Mouse (Mus musculus): ENCODE results near the gene Acads. TPM values are rescaled to one million over a fixed set of nuclear protein-coding genes. Genes with fewer than 3 reads are reported as not detected.
"Not testable (repeated sequence)": the region's sequence is repeated elsewhere in the genome, so short reads cannot be mapped to it uniquely, and the experiment has no call there.

Gene Acads
- total RNA-seq (2021): 1 to 10 TPM; 6.8 to 9.9 TPM
- long read RNA-seq, transcript Acads-201 (10 exons, 1,870 nt): major isoform, 5 of 5 reads
- long read RNA-seq, partial matches to known transcripts: 0 of 5 reads
- long read RNA-seq, other reads (novel, unspliced or antisense): 0 of 5 reads

- DNase-seq (ENCODE audit: low spot score in 2 of 2): peak; percentile 48 to 72
These were observed at the start of gene Acads for GRCm38 (mm10) chr5:115118961-115119570. Gene Acads, minus strand, starts transcription at chr5:115119346.

GRCm38 (mm10) chr5:115167396-115167795 is 48.2 kb upstream of the Acads start:
- DNase-seq (ENCODE audit: low spot score in 2 of 2): no peak

GRCm38 (mm10) chr5:115166815-115167194 is 47.7 kb upstream of the Acads start:
- no peak for DNase-seq (ENCODE audit: low spot score in 2 of 2)

GRCm38 (mm10) chr5:115165895-115166814 is 47.0 kb upstream of the Acads start:
- DNase-seq (ENCODE audit: low spot score in 2 of 2): no peak

- no peak for DNase-seq (ENCODE audit: low spot score in 2 of 2)
These were observed 46.2 kb upstream of the Acads start for GRCm38 (mm10) chr5:115165351-115165750.

GRCm38 (mm10) chr5:115164446-115164845 is 45.3 kb upstream of the Acads start:
- not testable (repeated sequence) for DNase-seq (ENCODE audit: low spot score in 2 of 2)

- peak; percentile 69 to 76 for DNase-seq (ENCODE audit: low spot score in 2 of 2)
These were observed 44.4 kb upstream of the Acads start for GRCm38 (mm10) chr5:115163563-115163962.

GRCm38 (mm10) chr5:115161940-115162279 is 42.8 kb upstream of the Acads start:
- not testable (repeated sequence) for DNase-seq (ENCODE audit: low spot score in 2 of 2)

GRCm38 (mm10) chr5:115161064-115161939 is 42.2 kb upstream of the Acads start:
- DNase-seq (ENCODE audit: low spot score in 2 of 2): no peak

GRCm38 (mm10) chr5:115160655-115161054 is 41.5 kb upstream of the Acads start:
- DNase-seq (ENCODE audit: low spot score in 2 of 2): no peak

GRCm38 (mm10) chr5:115159165-115159564 is 40.0 kb upstream of the Acads start:
- no peak for DNase-seq (ENCODE audit: low spot score in 2 of 2)

- peak; percentile 99 for DNase-seq (ENCODE audit: low spot score in 2 of 2)
These were observed 39.2 kb upstream of the Acads start, which contains the start of gene Mlec for GRCm38 (mm10) chr5:115158040-115158983. Gene Mlec, minus strand, starts transcription at chr5:115158179.

GRCm38 (mm10) chr5:115156933-115157589 is 37.9 kb upstream of the Acads start:
- no peak for DNase-seq (ENCODE audit: low spot score in 2 of 2)

- DNase-seq (ENCODE audit: low spot score in 2 of 2): no peak
These were observed 37.3 kb upstream of the Acads start for GRCm38 (mm10) chr5:115156401-115156800.

GRCm38 (mm10) chr5:115155831-115156230 is 36.7 kb upstream of the Acads start:
- DNase-seq (ENCODE audit: low spot score in 2 of 2): no peak

- DNase-seq (ENCODE audit: low spot score in 2 of 2): no peak
These were observed 36.0 kb upstream of the Acads start for GRCm38 (mm10) chr5:115155156-115155631.

GRCm38 (mm10) chr5:115152132-115152956 is 33.2 kb upstream of the Acads start:
- DNase-seq (ENCODE audit: low spot score in 2 of 2): no peak

GRCm38 (mm10) chr5:115151457-115151856 is 32.3 kb upstream of the Acads start:
- no peak for DNase-seq (ENCODE audit: low spot score in 2 of 2)
